ENCODE assay signal across 8 mouse cellular contexts in genomic region chr3:121885265-121886178, GRCm38 (mm10).
DNase-seq lines count a peak whose midpoint lies in the region; ATAC-seq and TF ChIP-seq lines count a peak whose summit lies in the region.

No protein-coding gene starts in this region.

- DNase-seq in forebrain, embryonic 11.5 days (ENCODE audit: low spot score) = peak; percentile 50
- DNase-seq in midbrain, embryonic 11.5 days (ENCODE audit: low spot score, missing footprints) = peak; percentile 90
- DNase-seq in midbrain, postnatal 0 days (ENCODE audit: low spot score) = no peak
- peak; percentile 1 for DNase-seq in splenic B cell, adult 2 months (ENCODE audit: low read depth, low spot score)
- no peak for DNase-seq in right cerebral cortex, postnatal 14 days
- DNase-seq in cerebellum, postnatal 14 days = no peak

- no peak for TF ChIP-seq CTCF in midbrain, postnatal 0 days (IDR thresholded peaks at IDR 0.05)

- H3K9ac ChIP-seq in forebrain, embryonic 11.5 days (ENCODE audit: low read length) = no peak overlapping the region
- H3K9ac ChIP-seq in forebrain, embryonic 12.5 days = no peak overlapping the region
- H3K9ac ChIP-seq in midbrain, embryonic 11.5 days (ENCODE audit: low read length) = no peak overlapping the region
- no peak overlapping the region for H3K9ac ChIP-seq in midbrain, postnatal 0 days (replicated peaks; ENCODE audit: low read length, poor library complexity, severe bottlenecking)
- H3K9ac ChIP-seq in liver, embryonic 16.5 days (ENCODE audit: low read depth, low read length) = no peak overlapping the region

- H3K4me1 ChIP-seq in forebrain, embryonic 11.5 days (replicated peaks; ENCODE audit: control insufficient read depth, insufficient read depth, low read length) = no peaks in the 10 kb centered on the region
- H3K4me1 ChIP-seq in forebrain, embryonic 12.5 days = peaks cover 12% of the 10 kb centered on the region; the same call in 1 of the 2 replicates
- H3K4me1 ChIP-seq in midbrain, embryonic 11.5 days (ENCODE audit: control insufficient read depth, insufficient read depth, low read length) = peaks cover 8% of the 10 kb centered on the region; the same call in 1 of the 2 replicates
- no peaks in the 10 kb centered on the region for H3K4me1 ChIP-seq in midbrain, postnatal 0 days (ENCODE audit: insufficient read depth, low read length)
- no peaks in the 10 kb centered on the region for H3K4me1 ChIP-seq in liver, embryonic 16.5 days (ENCODE audit: control insufficient read depth, low read depth, low read length)

- H3K4me3 ChIP-seq in forebrain, embryonic 11.5 days (ENCODE audit: low read depth, low read length) = no peak overlapping the region
- H3K4me3 ChIP-seq in forebrain, embryonic 12.5 days (replicated peaks) = no peak overlapping the region
- no peak overlapping the region for H3K4me3 ChIP-seq in midbrain, embryonic 11.5 days (ENCODE audit: low read depth, low read length)
- no peak overlapping the region for H3K4me3 ChIP-seq in midbrain, postnatal 0 days (ENCODE audit: low read depth, low read length)
- no peak overlapping the region for H3K4me3 ChIP-seq in liver, embryonic 16.5 days (ENCODE audit: low read depth, low read length)

- peak; percentile 15; the same call in 1 of the 2 replicates for ATAC-seq in forebrain, embryonic 11.5 days (replicated peaks; ENCODE audit: low FRiP score)
- ATAC-seq in forebrain, embryonic 12.5 days (ENCODE audit: low FRiP score) = no peak
- ATAC-seq in midbrain, embryonic 11.5 days (ENCODE audit: low FRiP score) = peak; percentile 45
- ATAC-seq in midbrain, postnatal 0 days (ENCODE audit: low FRiP score) = no peak
- ATAC-seq in liver, embryonic 16.5 days (ENCODE audit: low read depth) = no peak

- no peak overlapping the region for H3K4me2 ChIP-seq in forebrain, embryonic 11.5 days (ENCODE audit: low read depth, low read length, severe bottlenecking)
- H3K4me2 ChIP-seq in forebrain, embryonic 12.5 days = no peak overlapping the region; the same call in 1 of the 2 replicates
- no peak overlapping the region for H3K4me2 ChIP-seq in midbrain, embryonic 11.5 days
- no peak overlapping the region for H3K4me2 ChIP-seq in midbrain, postnatal 0 days (ENCODE audit: low read depth, low read length, poor library complexity, severe bottlenecking)
- H3K4me2 ChIP-seq in liver, embryonic 16.5 days (ENCODE audit: low read depth, low read length) = 0 out of 2 replicates have a peak overlapping the region, but pooled peaks have one; percentile 6

- H3K27ac ChIP-seq in forebrain, embryonic 11.5 days (ENCODE audit: low read depth, low read length) = no peak overlapping the region
- H3K27ac ChIP-seq in forebrain, embryonic 12.5 days = no peak overlapping the region
- H3K27ac ChIP-seq in midbrain, embryonic 11.5 days (ENCODE audit: low read depth, low read length) = no peak overlapping the region
- no peak overlapping the region for H3K27ac ChIP-seq in midbrain, postnatal 0 days (ENCODE audit: low read depth, low read length)
- H3K27ac ChIP-seq in liver, embryonic 16.5 days (ENCODE audit: low read length) = no peak overlapping the region

- 11% methylated on average over 10 of the region's 10 CpGs for WGBS in forebrain, embryonic 11.5 days
- WGBS in forebrain, embryonic 12.5 days = 11% methylated on average over 10 of the region's 10 CpGs
- WGBS in midbrain, embryonic 11.5 days = 17% methylated on average over 10 of the region's 10 CpGs
- WGBS in midbrain, postnatal 0 days = 18% methylated on average over 10 of the region's 10 CpGs
- 27% methylated on average over 10 of the region's 10 CpGs for WGBS in liver, embryonic 16.5 days (ENCODE audit: insufficient replicate concordance)

- H3K36me3 ChIP-seq in forebrain, embryonic 11.5 days (ENCODE audit: control insufficient read depth, insufficient read depth, low read length) = no peaks in the 10 kb centered on the region
- H3K36me3 ChIP-seq in forebrain, embryonic 12.5 days (replicated peaks) = no peaks in the 10 kb centered on the region
- H3K36me3 ChIP-seq in midbrain, embryonic 11.5 days (ENCODE audit: control insufficient read depth, insufficient read depth, low read length) = no peaks in the 10 kb centered on the region
- no peaks in the 10 kb centered on the region for H3K36me3 ChIP-seq in midbrain, postnatal 0 days (ENCODE audit: insufficient read depth, low read length)
- no peaks in the 10 kb centered on the region for H3K36me3 ChIP-seq in liver, embryonic 16.5 days (ENCODE audit: control insufficient read depth, insufficient read depth)
- no peaks in the 10 kb centered on the region for H3K36me3 ChIP-seq in splenic B cell, adult 2 months (ENCODE audit: control insufficient read depth, insufficient read depth, low read length, poor library complexity, severe bottlenecking)

- peaks cover 12% of the 10 kb centered on the region; the same call in 1 of the 2 replicates for H3K27me3 ChIP-seq in forebrain, embryonic 11.5 days (ENCODE audit: control insufficient read depth, insufficient read depth, low read length)
- H3K27me3 ChIP-seq in forebrain, embryonic 12.5 days = peaks cover 50% of the 10 kb centered on the region
- H3K27me3 ChIP-seq in midbrain, embryonic 11.5 days (ENCODE audit: control insufficient read depth, insufficient read depth, low read length) = peaks cover 7% of the 10 kb centered on the region; the same call in 1 of the 2 replicates
- H3K27me3 ChIP-seq in midbrain, postnatal 0 days (ENCODE audit: insufficient read depth, low read length) = no peaks in the 10 kb centered on the region; the same call in 1 of the 2 replicates
- H3K27me3 ChIP-seq in liver, embryonic 16.5 days (ENCODE audit: control insufficient read depth, insufficient read depth, low read depth, low read length) = no peaks in the 10 kb centered on the region
- H3K27me3 ChIP-seq in splenic B cell, adult 2 months (ENCODE audit: control insufficient read depth, insufficient read depth, low read length, poor library complexity, severe bottlenecking) = 0 out of 2 replicates have a peak, but pooled peaks cover 1% of the 10 kb centered on the region

- H3K9me3 ChIP-seq in forebrain, embryonic 11.5 days (ENCODE audit: control insufficient read depth, low read length) = no peaks in the 10 kb centered on the region; the same call in 1 of the 2 replicates
- no peaks in the 10 kb centered on the region for H3K9me3 ChIP-seq in forebrain, embryonic 12.5 days
- H3K9me3 ChIP-seq in midbrain, embryonic 11.5 days (ENCODE audit: control insufficient read depth, low read length) = no peaks in the 10 kb centered on the region
- no peaks in the 10 kb centered on the region for H3K9me3 ChIP-seq in midbrain, postnatal 0 days (ENCODE audit: low read length)
- no peaks in the 10 kb centered on the region for H3K9me3 ChIP-seq in liver, embryonic 16.5 days (replicated peaks; ENCODE audit: control insufficient read depth, low read length)

Comparison
In these comparisons a context has a peak if more than half of its experiments do, and no peak if none do; other contexts are left out.
1. ATAC-seq: peak in forebrain, embryonic 11.5 days (single experiment) and midbrain, embryonic 11.5 days (single experiment); none in forebrain, embryonic 12.5 days (single experiment), midbrain, postnatal 0 days (single experiment) and liver, embryonic 16.5 days (single experiment).
2. DNase-seq: peak in forebrain, embryonic 11.5 days (single experiment), midbrain, embryonic 11.5 days (single experiment) and splenic B cell, adult 2 months (single experiment); none in midbrain, postnatal 0 days (single experiment), right cerebral cortex, postnatal 14 days (single experiment) and cerebellum, postnatal 14 days (0 of 2).